Mouse (Mus musculus) urinary bladder, postnatal 36 days (tissue): ENCODE results near the gene Ntrk3.

Experiments
- DNase-seq, 2 experiments: peaks; one replicate each; pipeline ENCODE4 v3.0.0; 2022; ENCODE audit warnings: low spot score in 2 of 2, mixed read lengths in 1 of 2

Gene Ntrk3

GRCm38 (mm10) chr7:78623686-78624085, 114.1 kb downstream of the Ntrk3 start:
- DNase-seq: peak; percentile 5 to 17

- no peak for DNase-seq
Observed at GRCm38 (mm10) chr7:78621115-78621514, 116.7 kb downstream of the Ntrk3 start.

DNA sequence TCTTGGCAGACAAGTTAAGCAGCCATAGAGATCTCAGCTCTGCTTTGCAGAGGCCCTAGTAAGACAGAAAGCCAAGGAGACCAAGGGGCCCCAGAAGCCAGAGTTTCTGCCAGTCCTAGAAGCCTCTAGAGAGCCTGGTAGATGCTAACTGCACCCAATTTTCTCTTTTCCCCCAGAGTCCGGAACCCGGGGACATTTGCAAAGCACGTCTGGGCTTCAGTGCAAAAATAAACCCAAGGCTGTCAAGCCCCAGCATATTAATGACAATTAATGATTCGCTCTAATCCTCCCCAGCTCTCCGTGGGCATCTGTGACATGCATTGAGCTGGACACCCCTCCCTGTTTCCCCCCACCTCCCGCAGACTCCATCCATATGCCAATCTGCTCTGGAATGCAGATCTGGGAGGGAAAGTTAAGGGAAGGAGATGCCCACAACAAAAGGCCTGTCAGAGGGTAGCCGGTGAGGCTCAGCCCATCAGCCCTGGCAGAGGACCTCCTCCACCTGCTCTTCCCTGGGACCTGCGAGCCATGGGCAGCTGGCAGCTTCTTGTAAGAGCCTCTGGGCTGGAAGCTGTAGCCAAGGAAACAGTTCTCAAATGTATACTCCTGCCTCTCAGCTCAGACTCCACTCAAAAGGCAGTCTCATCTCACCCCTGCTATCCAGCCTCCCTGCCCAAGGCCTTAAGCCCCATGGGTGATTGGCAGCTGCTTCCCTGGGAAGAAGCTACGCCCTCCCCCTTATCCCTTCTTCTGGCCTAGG, 117.8 kb downstream of the Ntrk3 start:
- no peak for DNase-seq

DNA sequence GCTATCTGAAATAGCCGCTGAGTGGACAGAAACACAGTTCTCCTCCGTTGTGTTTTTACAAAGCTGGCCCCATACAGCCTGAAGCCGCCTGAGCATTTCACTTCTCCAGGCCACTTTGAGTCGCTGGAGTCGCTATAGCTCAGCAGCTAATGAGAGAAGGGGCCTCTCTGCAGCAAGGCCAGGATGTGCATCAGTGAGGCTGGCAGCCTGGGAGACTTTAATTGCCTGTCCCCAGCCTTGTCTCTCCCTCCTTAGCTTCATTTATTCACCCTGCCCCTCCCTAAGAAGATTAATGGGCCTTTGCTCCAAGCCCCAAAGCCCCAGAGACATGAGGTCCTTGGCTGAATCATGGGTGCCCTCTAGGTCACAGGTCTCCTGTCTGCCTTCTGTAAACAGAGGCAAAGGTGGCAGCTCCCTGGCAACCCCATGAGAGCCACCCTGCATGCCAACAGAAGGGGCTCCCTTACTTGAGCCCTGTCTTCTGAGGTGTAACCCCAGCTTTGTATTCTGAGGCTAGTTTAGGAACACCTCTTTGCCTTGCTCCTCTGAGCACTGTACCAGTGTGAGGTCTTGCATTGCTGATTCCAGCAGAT, 132.2 kb downstream of the Ntrk3 start:
- no peak for DNase-seq

- no peak for DNase-seq
Observed at GRCm38 (mm10) chr7:78603922-78604321, 133.9 kb downstream of the Ntrk3 start.

DNA sequence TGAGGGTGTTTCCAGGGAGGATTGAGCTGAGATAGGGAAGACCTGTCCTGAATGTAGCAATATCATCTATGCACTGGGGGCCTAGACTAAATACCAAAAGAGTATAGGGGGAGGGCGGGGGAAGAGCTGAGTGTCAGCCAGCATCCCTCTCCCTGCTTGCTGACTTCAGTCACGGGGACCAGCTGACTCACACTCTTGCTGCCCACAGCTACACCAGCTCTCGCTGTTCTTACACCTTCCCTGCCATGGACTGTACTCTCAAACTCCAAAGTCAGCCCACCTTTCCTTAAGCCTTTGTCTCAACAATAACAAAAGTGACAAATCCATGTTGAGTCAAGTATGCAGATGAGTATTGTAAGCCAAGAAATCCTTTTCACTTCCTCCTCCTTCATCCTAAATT, 136.0 kb downstream of the Ntrk3 start:
- DNase-seq: no peak

- no peak for DNase-seq
Observed at GRCm38 (mm10) chr7:78600886-78601285, 136.9 kb downstream of the Ntrk3 start.

DNA sequence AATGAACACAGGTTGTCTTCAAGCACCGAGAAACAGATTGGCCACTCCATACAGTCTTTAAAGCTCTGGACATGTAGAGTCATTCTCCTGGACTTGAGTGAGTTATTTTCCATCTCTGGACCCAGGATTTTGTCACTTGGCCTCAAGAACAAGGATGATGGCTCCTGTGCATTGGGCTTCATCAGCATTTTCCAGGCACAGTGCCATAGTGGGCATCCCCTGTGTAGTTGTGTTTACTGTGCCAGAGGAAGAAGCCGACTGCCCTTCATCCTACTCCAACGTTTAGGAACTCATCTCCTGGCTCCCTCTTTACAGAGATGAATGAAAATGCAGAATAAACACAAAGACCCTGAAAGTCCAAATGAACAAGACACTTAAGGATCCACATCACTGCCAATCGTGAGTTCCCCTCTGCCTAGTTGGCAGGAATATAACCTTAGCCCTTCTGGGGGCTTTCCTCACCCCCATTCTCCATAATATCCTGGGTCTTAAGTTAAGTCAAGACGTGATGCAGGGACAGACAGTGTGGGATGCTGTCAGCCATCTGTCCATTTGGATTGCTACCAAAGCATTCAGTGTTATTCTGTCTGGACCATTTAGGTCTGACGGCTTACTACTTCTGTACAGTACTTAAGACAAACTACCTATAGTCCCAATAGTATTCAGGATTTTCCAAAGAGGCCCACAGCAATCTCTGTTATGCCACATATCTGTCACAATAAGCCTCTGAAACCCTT, 137.7 kb downstream of the Ntrk3 start:
- DNase-seq: no peak

GRCm38 (mm10) chr7:78598147-78598546, 139.7 kb downstream of the Ntrk3 start:
- no peak for DNase-seq

DNA sequence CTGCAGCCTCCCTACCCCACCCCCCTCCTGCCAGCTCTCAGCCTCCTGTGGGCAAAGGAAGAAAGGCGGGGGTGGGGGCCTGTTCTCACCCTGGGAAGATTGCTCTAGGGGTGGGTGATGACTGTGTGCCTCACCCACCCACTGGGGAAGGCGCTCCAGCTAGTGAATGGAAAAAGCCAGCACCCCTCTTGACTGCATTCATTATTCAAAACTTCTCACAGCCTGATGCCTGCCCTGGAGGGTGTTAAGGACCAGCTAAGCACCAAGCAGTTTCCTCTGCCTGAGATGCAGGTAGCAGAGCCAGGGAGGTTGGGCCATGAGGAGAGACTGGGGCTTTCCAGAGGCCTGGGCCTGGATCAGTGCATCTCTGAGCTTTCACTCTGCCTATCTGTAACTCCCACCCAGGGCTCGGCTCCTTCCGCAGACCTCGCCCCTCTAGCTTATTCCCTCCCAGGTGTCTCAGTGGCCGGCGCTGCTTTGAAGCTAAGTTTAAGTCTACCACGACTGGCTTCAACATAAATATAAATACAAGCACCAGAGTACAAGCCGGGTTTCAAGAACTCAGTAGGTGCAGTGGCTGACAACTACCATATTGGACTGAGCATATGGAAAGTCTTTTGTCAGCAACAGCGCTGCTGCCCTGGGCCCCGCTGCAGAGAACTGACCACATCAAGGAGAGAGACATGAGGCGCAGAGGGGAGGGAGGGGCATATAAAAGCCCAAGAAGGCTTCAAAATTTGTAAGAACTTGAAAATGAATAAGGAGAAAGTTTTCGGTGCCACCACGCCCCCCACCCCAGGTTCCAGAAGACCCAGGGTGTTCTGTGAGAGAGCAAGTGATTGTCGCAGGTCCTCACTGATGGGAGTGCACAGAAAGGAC, 140.3 kb downstream of the Ntrk3 start:
- no peak for DNase-seq

DNA sequence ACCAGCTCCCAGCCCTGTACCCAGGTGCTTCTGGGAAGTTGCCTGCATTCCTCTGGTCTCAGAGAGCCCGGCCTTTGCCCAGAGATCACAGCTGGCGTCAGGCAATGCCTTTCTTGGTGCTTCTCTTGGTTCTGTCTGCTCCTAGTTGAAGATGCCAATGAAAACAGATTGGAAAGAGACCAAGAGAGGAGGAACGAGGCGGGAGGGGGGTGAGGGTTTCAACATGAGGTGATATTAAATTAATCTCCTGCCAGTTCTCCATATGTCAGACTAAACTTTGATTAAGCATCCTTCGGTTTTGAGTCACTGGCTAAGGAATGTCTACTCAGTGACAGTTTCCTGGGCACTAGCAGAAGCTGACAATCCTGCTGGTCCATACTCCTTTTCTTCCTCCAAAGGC, 141.3 kb downstream of the Ntrk3 start:
- no peak for DNase-seq

- peak; percentile 28 to 57 for DNase-seq
Observed at GRCm38 (mm10) chr7:78595895-78596294, 141.9 kb downstream of the Ntrk3 start.

DNA sequence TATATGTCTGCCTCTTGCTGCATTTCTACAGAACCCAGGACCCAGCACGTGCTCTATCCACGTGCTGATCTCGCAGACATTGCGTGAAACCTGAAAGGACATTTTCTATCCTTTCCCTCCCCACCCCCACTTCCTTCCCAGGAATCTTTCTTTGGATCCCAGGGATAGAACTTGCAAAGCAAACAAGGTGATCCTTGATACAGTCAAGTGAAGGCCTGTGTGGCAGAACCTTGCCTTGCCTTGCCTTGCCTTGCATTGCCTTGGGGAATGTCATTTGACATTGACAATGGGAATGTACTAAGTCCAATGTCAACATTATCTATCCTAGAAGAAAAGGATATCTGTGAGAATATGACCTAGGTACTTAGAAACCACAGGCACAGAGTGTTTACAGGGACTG, 144.9 kb downstream of the Ntrk3 start:
- no peak for DNase-seq

DNA sequence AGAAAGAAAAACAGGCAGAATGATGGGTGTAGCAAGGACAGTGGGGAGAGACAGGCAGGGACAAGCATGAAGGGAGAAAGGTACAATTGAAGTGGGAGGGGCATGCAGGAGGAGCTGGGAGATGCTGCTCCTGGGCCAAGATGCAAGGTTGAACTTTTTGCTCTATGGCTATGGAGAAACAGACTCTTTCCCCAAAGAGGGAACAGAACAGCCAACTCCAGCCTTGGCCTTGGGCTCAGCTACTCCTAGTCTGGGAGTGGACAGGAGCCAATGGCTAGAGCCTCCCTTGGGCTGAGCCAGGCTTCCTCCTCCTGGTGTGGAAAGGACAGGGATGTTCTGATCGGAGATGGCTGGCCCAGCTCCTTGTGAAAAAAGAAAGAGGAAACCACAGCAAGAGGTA, 145.6 kb downstream of the Ntrk3 start:
- DNase-seq: no peak

GRCm38 (mm10) chr7:78589766-78590165, 148.0 kb downstream of the Ntrk3 start:
- no peak for DNase-seq

- DNase-seq: no peak
Observed at GRCm38 (mm10) chr7:78586800-78587199, 151.0 kb downstream of the Ntrk3 start.

GRCm38 (mm10) chr7:78585960-78586359, 151.9 kb downstream of the Ntrk3 start:
- DNase-seq: no peak

- DNase-seq: no peak
Observed at GRCm38 (mm10) chr7:78584936-78585335, 152.9 kb downstream of the Ntrk3 start.

DNA sequence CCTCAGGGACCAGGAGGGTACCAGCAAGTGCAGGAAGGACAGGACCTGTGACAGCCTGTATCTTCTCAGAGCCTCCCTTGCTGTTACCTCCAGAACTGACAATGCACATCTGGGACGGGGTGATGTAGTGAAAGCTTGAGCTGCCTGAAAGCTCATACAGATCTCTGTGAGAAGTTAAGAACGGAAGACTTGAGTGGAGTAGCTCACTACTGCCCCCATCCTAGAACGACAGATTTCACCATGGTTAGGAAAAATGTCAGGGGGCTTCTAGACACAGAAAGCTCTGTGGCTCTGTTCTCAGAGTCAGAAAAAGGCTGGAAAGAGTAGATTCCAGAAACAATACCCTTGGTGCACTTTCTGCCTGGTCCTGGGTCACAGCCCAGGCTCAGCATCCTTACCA, 153.3 kb downstream of the Ntrk3 start:
- DNase-seq: no peak

- no peak for DNase-seq
Observed at GRCm38 (mm10) chr7:78583678-78584077, 154.1 kb downstream of the Ntrk3 start.

DNA sequence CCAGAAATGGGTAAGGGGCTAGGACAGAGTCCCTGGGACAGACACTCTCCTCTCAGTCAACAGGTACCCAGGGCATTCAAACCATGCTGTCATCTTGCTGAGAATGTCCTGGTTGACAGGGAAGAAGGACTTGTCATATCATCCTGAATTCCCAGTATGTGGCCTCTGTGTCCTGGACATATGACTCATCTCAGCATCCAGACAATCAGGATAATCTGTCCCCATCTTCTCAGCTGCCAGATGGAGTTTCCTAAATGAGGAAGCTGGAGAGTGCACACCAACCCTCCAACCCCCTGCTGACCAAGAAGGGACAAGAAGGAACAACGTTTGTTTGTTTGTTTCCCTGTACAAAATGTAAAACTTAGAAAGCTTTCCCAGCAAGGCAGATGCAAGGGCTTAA, 156.5 kb downstream of the Ntrk3 start:
- no peak for DNase-seq
